Mouse (Mus musculus) adrenal gland, postnatal 4 days (tissue): ENCODE results near the gene Rybp. TPM values are rescaled to one million over a fixed set of nuclear protein-coding genes. Genes with fewer than 3 reads are reported as not detected.
A peak's percentile ranks its signal among the peaks of the same experiment; 100 is the strongest.

Experiments used
- DNase-seq, 2 experiments: peaks; one replicate each; pipeline ENCODE4 v3.0.0; 2021 to 2022; ENCODE audit warnings: low spot score in 2 of 2, mixed read lengths in 2 of 2
- total RNA-seq, 2 experiments: library from RNA; stranded (reverse); gene quantifications; 2 replicates each; pipeline ENCODE4 v1.2.3; 2021

Gene Rybp
- total RNA-seq, 2 experiments from 2014 or later = 34.1 to 34.7 TPM

- no peak for DNase-seq
These were observed 1.4 kb upstream of the Rybp start for GRCm38 (mm10) chr6:100288730-100289035.

- DNase-seq = no peak
These were observed 888 bp upstream of the Rybp start for GRCm38 (mm10) chr6:100288016-100288729.

GRCm38 (mm10) chr6:100286573-100287333 lies 532 bp downstream of the Rybp start:
- peak; percentile 43 to 45 for DNase-seq

- DNase-seq = no peak
These were observed 1.2 kb downstream of the Rybp start for GRCm38 (mm10) chr6:100285985-100286572.

DNA sequence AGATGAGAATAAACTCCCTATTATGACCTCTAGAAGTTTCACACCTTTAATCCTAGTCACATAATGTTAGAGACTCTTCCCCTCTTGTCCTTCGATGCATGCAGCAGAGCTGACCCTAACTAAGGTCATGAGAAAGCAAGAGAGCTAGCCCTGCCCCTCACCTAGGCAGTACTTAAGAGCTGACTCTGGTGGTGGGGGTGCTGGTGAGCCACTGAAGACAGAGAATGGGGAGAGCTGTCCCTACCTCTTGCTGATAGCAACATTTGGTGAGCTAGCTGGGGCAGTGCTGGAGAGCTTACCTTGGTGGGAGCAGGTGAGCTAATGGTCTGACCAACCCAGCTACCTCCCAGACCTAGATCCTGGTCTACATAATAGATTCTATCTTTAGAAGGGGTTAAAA lies 8.4 kb downstream of the Rybp start:
- DNase-seq = no peak

DNA sequence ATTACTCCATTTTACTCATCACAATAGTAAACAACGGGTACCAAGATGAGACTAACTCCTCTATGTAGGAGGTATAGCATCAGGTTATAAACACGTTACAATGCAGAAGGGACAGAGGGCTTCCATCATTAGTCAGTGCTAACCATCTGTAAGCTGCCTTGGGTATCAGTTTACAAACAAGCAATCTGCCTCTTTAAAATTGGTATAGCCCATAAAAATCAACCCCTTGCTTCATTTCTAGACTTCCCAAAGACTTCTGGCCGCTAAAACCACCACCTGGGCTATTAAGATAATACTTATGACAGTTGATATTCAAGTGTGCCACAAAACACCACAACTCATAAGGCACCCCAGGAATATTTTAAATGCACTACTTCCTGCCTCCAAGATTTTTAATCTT lies 10.9 kb downstream of the Rybp start:
- DNase-seq = no peak

GRCm38 (mm10) chr6:100275643-100276042 lies 11.6 kb downstream of the Rybp start:
- DNase-seq = no peak

GRCm38 (mm10) chr6:100273556-100273955 lies 13.7 kb downstream of the Rybp start:
- no peak for DNase-seq

DNA sequence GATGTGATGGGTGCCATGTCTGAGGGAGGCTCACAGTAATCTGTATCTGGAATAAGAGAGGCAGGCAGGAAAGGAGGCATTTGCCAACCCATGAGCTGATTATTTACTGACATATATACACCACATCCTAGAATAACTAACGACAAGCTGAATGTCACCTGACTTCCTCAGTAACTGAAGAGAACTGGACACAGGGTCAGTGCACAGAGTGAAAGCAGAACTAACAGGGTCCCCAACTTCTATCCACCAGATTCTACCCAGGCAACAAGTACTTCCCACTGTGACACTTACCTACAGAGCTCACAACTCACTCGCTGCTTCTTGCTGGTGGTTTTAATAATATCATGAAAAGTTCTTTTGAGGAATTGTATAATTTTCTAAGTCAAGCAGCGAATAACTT lies 15.3 kb downstream of the Rybp start:
- DNase-seq = no peak

- no peak for DNase-seq
These were observed 16.5 kb downstream of the Rybp start for GRCm38 (mm10) chr6:100270765-100271164.

GRCm38 (mm10) chr6:100259607-100260006 lies 27.7 kb downstream of the Rybp start:
- DNase-seq = no peak

- no peak for DNase-seq
These were observed 29.0 kb downstream of the Rybp start for GRCm38 (mm10) chr6:100258278-100258677.

GRCm38 (mm10) chr6:100255411-100255810 lies 31.9 kb downstream of the Rybp start:
- no peak for DNase-seq

- no peak for DNase-seq
These were observed 32.6 kb downstream of the Rybp start for GRCm38 (mm10) chr6:100254671-100255070.

GRCm38 (mm10) chr6:100244474-100244873 lies 42.8 kb downstream of the Rybp start:
- DNase-seq = no peak

GRCm38 (mm10) chr6:100235036-100235435 lies 52.2 kb downstream of the Rybp start:
- no peak for DNase-seq

DNA sequence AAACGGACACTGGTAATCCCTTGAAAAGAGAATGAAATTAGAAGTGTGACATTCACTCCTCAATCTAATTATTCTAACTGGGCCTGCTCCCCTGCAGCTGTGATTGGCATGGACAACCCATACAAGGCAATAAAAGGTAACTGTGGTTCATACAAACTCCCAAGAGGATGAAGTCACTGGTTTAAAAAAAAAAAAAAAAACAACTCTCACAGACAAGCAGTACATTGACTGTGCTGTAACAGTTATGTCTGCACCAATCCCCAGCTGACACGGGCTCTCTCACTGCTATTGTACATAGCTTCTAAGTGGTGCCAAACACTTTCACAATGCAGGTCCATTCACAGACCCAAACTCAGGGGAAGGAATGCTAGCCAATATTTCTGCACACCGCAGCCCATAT lies 53.8 kb downstream of the Rybp start:
- no peak for DNase-seq

DNA sequence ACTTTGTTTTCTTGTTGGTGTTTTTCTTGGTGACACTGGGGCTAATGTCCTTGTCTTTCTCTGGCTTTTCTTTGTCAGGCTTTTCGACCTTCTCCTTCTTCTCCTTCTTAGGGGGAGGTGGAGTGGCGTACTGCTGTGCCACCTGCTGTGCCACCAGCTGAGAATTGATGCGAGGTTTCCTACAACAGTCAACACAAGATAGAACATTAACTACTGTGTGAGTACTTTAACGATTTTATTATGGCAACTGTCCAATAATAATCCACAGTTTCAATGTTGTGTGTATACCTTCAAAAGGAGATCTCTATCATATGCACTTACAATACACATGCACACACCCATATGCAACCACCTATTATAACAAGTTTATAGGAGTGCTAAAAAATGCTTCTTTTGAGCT lies 54.2 kb downstream of the Rybp start:
- no peak for DNase-seq

DNA sequence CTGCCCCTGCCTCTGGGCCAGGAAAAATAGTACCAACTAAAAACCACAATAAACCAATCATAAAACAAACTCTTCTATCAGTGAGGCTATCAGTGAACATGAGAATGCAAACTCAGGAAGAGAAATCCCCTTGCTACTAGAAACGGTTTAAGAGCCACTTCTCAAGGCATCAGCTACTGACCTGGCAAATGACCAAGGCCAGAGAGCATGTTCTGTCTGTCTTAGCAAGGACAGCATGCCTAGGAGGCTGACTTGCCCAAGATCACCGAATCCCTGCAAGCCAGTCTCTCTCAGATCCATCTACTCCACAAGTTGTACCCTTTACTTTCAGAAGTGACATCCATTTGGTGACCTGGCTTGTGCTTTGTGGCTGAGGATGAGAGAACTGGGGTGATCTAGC lies 61.1 kb downstream of the Rybp start:
- DNase-seq = no peak

DNA sequence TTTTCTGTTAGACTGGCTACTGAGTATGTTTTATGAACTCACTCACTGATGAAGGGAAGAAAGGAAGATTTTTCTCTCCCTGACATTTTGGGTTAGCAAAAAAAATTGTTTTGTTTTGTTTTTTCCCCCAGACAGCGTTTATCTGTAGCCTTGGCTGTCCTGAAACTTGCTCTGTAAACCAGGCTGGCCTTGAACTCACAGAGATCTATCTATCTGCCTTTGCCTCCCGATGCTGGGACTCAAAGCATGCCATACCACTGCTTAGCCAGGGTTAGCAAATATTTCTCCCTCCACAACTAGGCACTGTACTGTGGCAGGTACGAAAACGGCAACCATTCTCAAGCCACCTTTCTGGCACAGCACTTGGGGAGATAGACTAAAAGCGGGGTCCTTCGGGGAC lies 63.4 kb downstream of the Rybp start:
- no peak for DNase-seq

- DNase-seq = no peak
These were observed 63.9 kb downstream of the Rybp start for GRCm38 (mm10) chr6:100223435-100223834.

- no peak for DNase-seq
These were observed 64.4 kb downstream of the Rybp start for GRCm38 (mm10) chr6:100222927-100223326.

DNA sequence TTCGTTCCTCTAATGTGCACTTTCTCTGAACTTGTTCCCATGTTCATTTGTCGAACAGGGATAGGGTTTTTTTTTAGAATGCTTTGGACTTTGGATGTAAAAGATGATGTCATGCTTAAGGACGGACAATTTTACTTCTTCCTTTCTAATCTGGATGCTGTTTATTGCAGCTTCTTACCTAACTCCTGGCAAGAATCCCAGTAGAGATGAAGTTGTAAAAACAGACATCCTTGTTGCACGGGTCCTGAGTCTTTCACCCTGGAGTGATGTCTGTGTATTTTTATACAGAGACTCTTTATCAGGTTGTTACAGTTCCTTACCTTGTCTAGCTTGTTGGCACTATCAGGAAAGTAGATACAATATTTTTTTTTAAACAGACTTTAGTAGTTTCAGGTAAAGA lies 65.5 kb downstream of the Rybp start:
- no peak for DNase-seq
